Mouse (Mus musculus) forebrain, embryonic 12.5 days (tissue): ENCODE data around the gene Aldh3a1. TPM values are rescaled to one million over a fixed set of nuclear protein-coding genes. Genes with fewer than 3 reads are reported as not detected.

Experiments
- ATAC-seq: fragments of 200-750 bp; cut with Nextera tagmentation; 2 replicates; pipeline ENCODE4 v1.8.0; 2017; ENCODE audit warnings: moderate TSS enrichment; ENCODE audit not compliant: low FRiP score
- H3K27ac ChIP-seq: fragments of 300-500 bp; sonication (generic); 2 replicates; pipeline ENCODE4 v1.5.1; 2016; ENCODE audit warnings: mild to moderate bottlenecking
- H3K27me3 ChIP-seq: fragments of 300-500 bp; sonication (generic); 2 replicates; pipeline ENCODE4 v1.6.1; 2016; ENCODE audit warnings: mild to moderate bottlenecking
- H3K36me3 ChIP-seq: fragments of 300-500 bp; sonication (generic); replicated peaks from 2 replicates; pipeline ENCODE4 v1.6.1; 2016; ENCODE audit warnings: mild to moderate bottlenecking
- H3K4me1 ChIP-seq: fragments of 300-500 bp; sonication (generic); 2 replicates; pipeline ENCODE4 v1.6.1; 2016
- H3K4me2 ChIP-seq: fragments of 300-500 bp; sonication (generic); 2 replicates; pipeline ENCODE4 v1.6.1; 2016; ENCODE audit warnings: mild to moderate bottlenecking, moderate library complexity
- H3K4me3 ChIP-seq: fragments of 300-500 bp; sonication (generic); replicated peaks from 2 replicates; pipeline ENCODE4 v1.5.1; 2016; ENCODE audit warnings: mild to moderate bottlenecking
- H3K9ac ChIP-seq: fragments of 300-500 bp; sonication (generic); 2 replicates; pipeline ENCODE4 v1.6.1; 2016; ENCODE audit warnings: mild to moderate bottlenecking
- H3K9me3 ChIP-seq: fragments of 300-500 bp; sonication (generic); 2 replicates; pipeline ENCODE4 v1.6.1; 2016
- WGBS: fragments of 180-500 bp; shearing (Covaris S2); methylation state at CpG from one replicate; pipeline ENCODE4 v1.1.7; 2016; 5-methylcytosine and 5-hydroxymethylcytosine counted together
- polyA plus RNA-seq: library from polyadenylated mRNA; unstranded; fragments of >200 nt; fragmentation: Nextera tagmentation; extraction: Ambion mirVana; gene quantifications from 2 replicates; pipeline ENCODE4 v1.2.1, GENCODE M21; 2016

Aldh3a1 gene
- polyA plus RNA-seq, 1 experiment from 2014 or later = not detected

DNA sequence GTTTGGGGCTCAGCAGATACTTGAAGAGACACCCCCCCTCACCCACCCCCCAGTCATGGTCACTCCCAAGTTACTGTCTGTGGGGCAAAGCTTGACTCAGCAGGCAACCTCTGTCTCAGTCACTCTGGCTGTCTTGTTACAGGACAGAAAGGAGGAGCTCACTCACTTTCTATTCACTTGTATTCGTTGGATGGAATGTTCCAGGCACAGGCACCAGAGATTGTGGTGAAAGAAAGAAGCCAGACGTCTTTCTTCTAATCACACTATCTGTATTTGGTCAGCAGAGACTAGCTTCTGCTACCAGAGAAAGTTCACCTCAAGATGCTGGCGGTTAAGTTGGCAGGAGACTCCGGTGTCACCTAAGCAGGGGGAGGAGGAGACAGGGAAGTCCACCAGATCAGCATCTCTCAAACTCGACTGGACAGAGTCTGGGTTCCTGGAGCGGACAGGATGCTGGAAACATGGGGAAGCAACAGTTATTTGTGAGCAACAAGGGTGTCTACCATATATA, 17.0 kb downstream of the Aldh3a1 start:
- WGBS = 81% methylated on average over 6 of the region's 6 CpGs
- Histone ChIP-seq H3K4me3 (no peak overlapping the region), H3K4me1 (no peaks in the 10 kb centered on the region), H3K9ac (no peak overlapping the region), H3K4me2 (no peak overlapping the region), H3K27me3 (no peaks in the 10 kb centered on the region), H3K36me3 (no peaks in the 10 kb centered on the region), H3K27ac (no peak overlapping the region), H3K9me3 (no peaks in the 10 kb centered on the region)
- ATAC-seq = no peak

DNA sequence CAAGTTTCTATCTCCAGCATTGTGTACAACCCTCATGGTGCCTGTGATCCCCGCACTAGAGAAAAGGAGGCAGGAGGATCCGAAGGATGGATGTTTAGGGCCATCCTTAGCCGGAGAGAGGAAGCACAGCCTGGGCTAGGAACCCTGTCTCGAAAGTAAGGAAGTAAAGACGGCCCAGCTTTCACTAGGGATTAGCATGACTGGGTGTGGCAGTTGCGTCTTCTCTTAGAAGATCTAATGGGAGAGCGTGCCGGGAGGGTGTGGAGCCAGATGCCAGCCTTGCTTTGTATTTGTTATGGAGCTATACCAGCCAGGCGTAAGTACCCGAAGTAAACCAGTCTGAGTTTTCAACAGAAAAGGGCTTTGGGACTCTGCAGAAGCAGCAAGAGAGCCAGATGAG, 17.6 kb downstream of the Aldh3a1 start:
- H3K27me3 ChIP-seq = no peaks in the 10 kb centered on the region
- no peak overlapping the region for H3K27ac ChIP-seq
- no peaks in the 10 kb centered on the region for H3K36me3 ChIP-seq
- no peak for ATAC-seq
- no peak overlapping the region for H3K9ac ChIP-seq
- no peak overlapping the region for H3K4me3 ChIP-seq
- H3K4me2 ChIP-seq = no peak overlapping the region
- 88% methylated on average over 10 of the region's 10 CpGs for WGBS
- no peaks in the 10 kb centered on the region for H3K9me3 ChIP-seq
- H3K4me1 ChIP-seq = no peaks in the 10 kb centered on the region

DNA sequence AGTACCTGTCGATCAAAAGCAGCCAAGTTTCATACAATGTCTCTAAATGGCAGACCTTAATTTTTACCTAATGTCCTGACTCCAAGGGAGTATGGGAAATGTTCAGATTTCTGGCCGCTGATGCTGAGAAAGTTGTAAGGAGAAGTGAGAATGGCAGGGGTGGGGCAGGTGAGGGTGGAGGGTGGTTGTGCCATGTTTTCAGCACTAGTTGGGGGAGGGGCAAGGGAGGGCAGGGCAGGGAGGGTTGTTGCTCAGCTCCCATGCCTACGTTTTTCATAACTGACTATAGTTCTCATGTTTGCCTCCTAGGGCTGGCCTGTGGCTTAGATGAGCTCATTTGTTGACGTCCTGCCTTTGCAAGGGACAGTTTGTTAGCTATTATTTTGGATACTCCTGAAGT, 18.2 kb downstream of the Aldh3a1 start:
- no peaks in the 10 kb centered on the region for H3K4me1 ChIP-seq
- H3K9me3 ChIP-seq = no peaks in the 10 kb centered on the region
- H3K36me3 ChIP-seq = no peaks in the 10 kb centered on the region
- H3K27me3 ChIP-seq = no peaks in the 10 kb centered on the region
- no peak overlapping the region for H3K4me2 ChIP-seq
- H3K27ac ChIP-seq = no peak overlapping the region
- no peak overlapping the region for H3K4me3 ChIP-seq
- 80% methylated on average over 4 of the region's 4 CpGs for WGBS
- no peak for ATAC-seq
- H3K9ac ChIP-seq = no peak overlapping the region

DNA sequence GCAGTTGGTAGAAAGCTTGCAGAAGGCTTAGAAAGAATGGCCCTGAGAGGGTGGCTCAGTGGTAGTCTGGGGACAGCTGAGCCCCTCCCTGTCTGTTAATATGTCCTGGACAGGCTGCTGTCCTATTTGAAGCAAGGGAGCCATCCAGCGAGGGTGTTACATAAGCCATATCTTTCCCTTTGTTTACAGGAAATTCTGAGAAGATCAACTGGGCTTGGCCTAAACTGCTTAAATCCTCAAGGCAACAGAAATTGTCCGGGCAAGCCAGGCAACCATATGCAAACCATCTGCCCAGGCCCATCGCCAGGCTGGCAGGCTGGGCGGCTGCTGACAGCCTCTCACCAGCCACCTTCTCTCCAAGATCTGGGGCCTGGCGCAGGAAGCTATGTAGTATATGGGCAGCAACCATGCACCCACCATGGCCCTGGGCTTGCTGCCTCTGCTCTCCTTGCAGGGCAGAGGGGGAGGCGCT, 18.6 kb downstream of the Aldh3a1 start:
- Histone ChIP-seq H3K9me3 (no peaks in the 10 kb centered on the region), H3K9ac (no peak overlapping the region), H3K36me3 (no peaks in the 10 kb centered on the region), H3K4me2 (no peak overlapping the region), H3K4me1 (no peaks in the 10 kb centered on the region), H3K4me3 (no peak overlapping the region), H3K27ac (no peak overlapping the region), H3K27me3 (no peaks in the 10 kb centered on the region)
- 89% methylated on average over 6 of the region's 6 CpGs for WGBS
- no peak for ATAC-seq

DNA sequence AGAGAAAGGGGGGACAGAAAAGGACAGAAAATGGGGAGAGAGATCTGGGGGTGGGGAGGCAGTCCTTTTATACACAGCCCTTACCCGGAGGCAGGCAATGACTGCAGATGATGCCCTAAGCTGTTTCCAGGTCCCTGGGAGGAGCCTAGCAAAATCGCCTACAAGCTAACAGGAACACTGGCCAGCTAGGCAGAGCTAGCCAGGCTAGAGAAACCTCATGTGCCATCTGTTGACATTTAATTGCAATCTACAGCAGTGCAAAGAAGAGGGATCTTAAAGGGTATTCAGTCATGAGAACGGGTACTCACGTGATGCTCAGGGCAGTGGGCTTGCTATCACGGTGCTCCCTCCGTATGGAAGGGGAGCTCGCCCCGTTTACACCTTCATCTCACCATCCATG, 20.5 kb downstream of the Aldh3a1 start:
- Histone ChIP-seq H3K4me1 (no peaks in the 10 kb centered on the region; the same call in 1 of the 2 replicates), H3K9ac (no peak overlapping the region), H3K4me2 (no peak overlapping the region), H3K27ac (no peak overlapping the region), H3K27me3 (no peaks in the 10 kb centered on the region), H3K36me3 (no peaks in the 10 kb centered on the region), H3K4me3 (no peak overlapping the region), H3K9me3 (no peaks in the 10 kb centered on the region)
- no peak for ATAC-seq
- WGBS = 88% methylated on average over 8 of the region's 8 CpGs

DNA sequence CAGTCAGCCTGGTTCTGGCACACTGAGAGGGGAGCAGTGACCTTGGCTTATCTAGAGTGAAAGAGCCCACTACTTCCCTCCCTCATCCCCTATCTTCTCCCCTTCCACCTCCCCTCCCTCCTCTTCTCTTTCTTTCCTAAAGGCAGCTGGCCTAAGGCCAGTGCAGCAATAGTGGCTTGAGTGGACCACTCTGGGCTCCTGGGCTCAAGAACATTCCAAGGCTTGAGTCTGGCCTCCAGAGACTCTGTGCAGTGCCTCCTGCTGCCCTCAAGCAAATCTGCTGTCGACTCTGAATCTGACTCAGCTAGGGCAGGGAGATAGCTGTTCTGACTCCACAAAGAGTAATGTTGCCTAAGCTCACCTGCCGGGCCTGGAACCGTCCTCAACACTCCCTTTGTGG, 21.1 kb downstream of the Aldh3a1 start:
- Histone ChIP-seq H3K9ac (no peak overlapping the region), H3K4me2 (no peak overlapping the region), H3K36me3 (no peaks in the 10 kb centered on the region), H3K4me3 (no peak overlapping the region), H3K4me1 (no peaks in the 10 kb centered on the region; the same call in 1 of the 2 replicates), H3K27ac (no peak overlapping the region), H3K9me3 (no peaks in the 10 kb centered on the region), H3K27me3 (no peaks in the 10 kb centered on the region)
- no peak for ATAC-seq
- 79% methylated on average over 3 of the region's 3 CpGs for WGBS

DNA sequence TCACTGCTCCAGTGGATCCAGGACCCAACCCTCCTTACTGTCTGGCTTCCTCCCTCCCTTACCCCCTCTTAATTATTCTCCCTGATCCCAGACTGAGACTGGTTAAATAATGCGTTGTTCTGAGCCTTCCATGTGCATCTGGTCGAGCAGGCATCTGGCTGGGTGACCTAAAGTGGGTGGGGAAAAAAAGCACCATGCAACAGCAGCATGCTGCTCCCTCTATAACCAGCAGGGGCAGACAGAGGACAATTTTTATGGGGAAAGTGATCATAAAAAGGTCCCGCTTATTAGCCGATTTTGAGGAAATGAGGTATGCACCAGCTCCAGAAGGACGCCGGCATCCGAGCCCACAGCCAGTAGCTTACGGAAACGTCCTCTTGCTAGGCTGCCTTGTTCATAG, 24.0 kb downstream of the Aldh3a1 start:
- ATAC-seq = peak; percentile 41; the same call in 1 of the 2 replicates
- 16% methylated on average over 9 of the region's 9 CpGs for WGBS
- H3K27ac ChIP-seq = no peak overlapping the region
- H3K36me3 ChIP-seq = no peaks in the 10 kb centered on the region
- no peaks in the 10 kb centered on the region for H3K9me3 ChIP-seq
- H3K4me2 ChIP-seq = peak overlapping the region; percentile 31; the same call in 1 of the 2 replicates
- no peaks in the 10 kb centered on the region for H3K27me3 ChIP-seq
- H3K4me1 ChIP-seq = no peaks in the 10 kb centered on the region; the same call in 1 of the 2 replicates
- H3K9ac ChIP-seq = no peak overlapping the region
- no peak overlapping the region for H3K4me3 ChIP-seq

DNA sequence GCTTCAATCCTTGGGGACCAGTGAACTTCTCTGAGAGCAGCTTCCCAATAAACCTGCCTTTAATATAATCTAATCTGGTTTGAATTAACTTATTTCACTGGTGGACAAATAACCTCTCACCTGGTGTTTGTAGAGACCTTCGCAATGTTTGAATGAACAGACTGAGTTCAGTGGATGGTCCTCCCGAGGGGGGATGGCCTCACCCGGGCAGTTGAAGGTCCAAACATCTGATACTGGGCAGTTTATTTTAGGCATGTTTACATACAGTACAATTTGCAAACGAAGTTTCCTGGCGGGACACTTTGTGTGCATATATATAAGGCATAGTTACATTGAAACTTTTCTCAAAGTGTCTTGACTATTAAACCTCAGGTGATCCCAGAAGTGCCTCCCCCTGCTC, 26.8 kb downstream of the Aldh3a1 start:
- Histone ChIP-seq H3K9me3 (no peaks in the 10 kb centered on the region), H3K27ac (no peak overlapping the region), H3K4me3 (no peak overlapping the region), H3K27me3 (no peaks in the 10 kb centered on the region), H3K36me3 (no peaks in the 10 kb centered on the region), H3K4me2 (no peak overlapping the region), H3K9ac (no peak overlapping the region), H3K4me1 (no peaks in the 10 kb centered on the region; the same call in 1 of the 2 replicates)
- no peak for ATAC-seq
- WGBS = 76% methylated on average over 5 of the region's 5 CpGs

DNA sequence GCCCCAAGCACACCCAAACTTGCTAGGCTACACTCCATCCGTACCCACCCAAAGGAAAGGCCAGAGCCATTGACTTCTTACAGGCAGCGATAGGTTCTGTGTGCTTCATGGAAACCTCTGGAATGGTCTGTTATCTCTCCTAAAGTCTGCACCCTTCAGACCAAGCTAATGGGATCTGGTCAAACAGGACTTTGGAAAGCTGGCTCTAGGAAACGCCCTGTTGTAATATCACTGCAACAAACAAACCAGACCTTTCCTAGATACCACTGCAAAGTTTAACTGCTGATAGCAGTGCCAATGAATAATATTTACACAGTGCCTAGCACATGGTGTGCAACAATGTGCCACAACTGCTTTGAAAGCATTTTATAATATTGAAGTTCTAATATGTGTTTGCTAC, 28.7 kb downstream of the Aldh3a1 start:
- WGBS = 90% methylated on average over 3 of the region's 3 CpGs
- Histone ChIP-seq H3K36me3 (no peaks in the 10 kb centered on the region), H3K27ac (no peak overlapping the region), H3K4me2 (no peak overlapping the region), H3K4me3 (no peak overlapping the region), H3K9me3 (no peaks in the 10 kb centered on the region), H3K9ac (no peak overlapping the region), H3K27me3 (no peaks in the 10 kb centered on the region), H3K4me1 (no peaks in the 10 kb centered on the region; the same call in 1 of the 2 replicates)
- no peak for ATAC-seq

DNA sequence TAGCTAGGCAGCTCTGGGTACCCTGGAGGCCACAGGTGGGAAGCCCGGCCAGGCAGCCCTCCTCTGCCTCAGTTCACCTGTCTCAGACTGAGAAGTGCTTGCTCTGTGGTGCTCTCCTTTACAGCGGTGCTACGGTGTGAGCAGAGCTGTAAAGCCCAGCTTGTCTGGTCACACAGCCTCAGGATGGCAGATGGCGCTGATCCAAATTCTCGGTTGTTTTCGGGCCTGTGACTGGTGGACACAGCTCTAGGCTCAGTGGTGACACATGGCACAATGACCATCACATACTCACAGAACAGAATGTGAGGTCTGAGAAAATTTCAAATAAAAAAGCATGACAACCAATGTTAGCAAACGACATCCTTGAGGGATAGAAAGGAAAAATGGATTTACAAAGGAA, 37.1 kb downstream of the Aldh3a1 start:
- H3K4me2 ChIP-seq = no peak overlapping the region
- no peaks in the 10 kb centered on the region for H3K9me3 ChIP-seq
- H3K4me3 ChIP-seq = no peak overlapping the region
- H3K27me3 ChIP-seq = no peaks in the 10 kb centered on the region
- H3K4me1 ChIP-seq = no peaks in the 10 kb centered on the region
- WGBS = 87% methylated on average over 7 of the region's 7 CpGs
- H3K9ac ChIP-seq = no peak overlapping the region
- H3K36me3 ChIP-seq = peaks cover 11% of the 10 kb centered on the region
- H3K27ac ChIP-seq = no peak overlapping the region
- ATAC-seq = no peak

DNA sequence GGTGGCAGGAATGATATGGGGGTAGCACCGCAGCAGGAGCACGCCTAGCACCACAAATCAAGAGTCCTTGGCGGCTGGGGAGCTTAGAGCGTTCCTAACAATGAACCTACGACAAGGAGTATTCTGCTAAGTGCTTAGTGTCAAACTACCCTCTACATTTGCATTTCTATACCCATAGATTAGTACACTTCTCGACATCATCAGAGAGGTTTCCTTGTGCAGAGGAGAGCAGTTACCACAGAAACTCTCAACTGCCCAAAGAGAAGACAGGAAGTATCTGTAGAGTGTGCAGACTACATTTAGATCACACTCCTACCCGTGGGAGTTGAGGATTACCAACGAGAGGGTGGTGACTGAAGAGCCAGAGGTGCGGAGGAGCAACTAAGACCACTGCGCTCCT, 44.4 kb downstream of the Aldh3a1 start:
- 67% methylated on average over 10 of the region's 10 CpGs for WGBS
- Histone ChIP-seq H3K4me2 (no peak overlapping the region), H3K36me3 (peaks cover 44% of the 10 kb centered on the region), H3K4me1 (no peaks in the 10 kb centered on the region), H3K9ac (no peak overlapping the region), H3K27me3 (no peaks in the 10 kb centered on the region), H3K4me3 (no peak overlapping the region), H3K27ac (no peak overlapping the region), H3K9me3 (no peaks in the 10 kb centered on the region)
- no peak for ATAC-seq

DNA sequence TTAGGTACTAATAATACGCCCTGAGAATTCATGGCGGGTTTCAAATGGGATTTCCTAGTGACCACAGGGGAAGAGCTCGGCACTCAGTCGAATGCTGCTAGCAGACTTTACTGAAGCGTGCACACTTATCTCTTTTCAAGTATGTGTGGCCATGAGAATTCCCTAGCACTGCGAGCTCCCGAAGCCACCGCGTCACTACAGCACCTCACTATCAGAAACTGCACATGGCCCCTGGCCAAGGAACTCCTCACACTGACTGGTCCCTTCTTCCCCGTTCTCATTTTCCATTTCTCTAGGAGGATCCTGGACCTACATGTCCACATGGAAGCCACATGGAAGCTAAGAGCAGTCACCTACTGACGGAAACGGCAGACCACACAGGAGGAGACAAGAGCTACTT, 45.5 kb downstream of the Aldh3a1 start:
- Histone ChIP-seq H3K4me3 (no peak overlapping the region), H3K4me1 (no peaks in the 10 kb centered on the region), H3K9ac (no peak overlapping the region), H3K4me2 (no peak overlapping the region), H3K36me3 (peaks cover 52% of the 10 kb centered on the region), H3K27me3 (no peaks in the 10 kb centered on the region), H3K9me3 (no peaks in the 10 kb centered on the region), H3K27ac (no peak overlapping the region)
- ATAC-seq = no peak
- 95% methylated on average over 12 of the region's 12 CpGs for WGBS

DNA sequence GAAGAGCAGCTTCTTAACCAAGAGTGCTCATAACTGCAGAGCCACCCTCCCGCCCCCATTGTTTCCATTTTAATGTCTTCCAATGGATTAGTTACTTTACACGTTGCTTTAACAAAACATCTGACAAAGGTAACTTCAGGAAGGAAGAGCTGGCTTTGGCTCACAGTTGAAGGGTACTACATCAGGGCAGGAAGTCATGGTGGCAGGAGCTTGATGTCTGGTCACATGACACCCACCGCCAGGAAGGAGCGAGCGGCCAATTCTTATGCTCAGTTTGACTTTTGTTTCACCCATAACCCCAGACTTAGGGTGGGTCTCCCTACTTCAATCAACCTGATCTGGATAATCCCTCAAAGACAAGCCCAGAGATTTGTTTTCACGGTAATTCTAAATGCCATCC, 51.8 kb downstream of the Aldh3a1 start:
- Histone ChIP-seq H3K27me3 (no peaks in the 10 kb centered on the region), H3K27ac (no peak overlapping the region), H3K4me1 (no peaks in the 10 kb centered on the region), H3K4me2 (no peak overlapping the region), H3K36me3 (peaks cover 69% of the 10 kb centered on the region), H3K9ac (no peak overlapping the region), H3K9me3 (no peaks in the 10 kb centered on the region), H3K4me3 (no peak overlapping the region)
- 85% methylated on average over 6 of the region's 6 CpGs for WGBS
- no peak for ATAC-seq
